Mouse (Mus musculus): ENCODE results near the gene Prkag2. TPM values are rescaled to one million over a fixed set of nuclear protein-coding genes. Genes with fewer than 3 reads are reported as not detected.
"Not testable (repeated sequence)": the region's sequence is repeated elsewhere in the genome, so short reads cannot be mapped to it uniquely, and the experiment has no call there.

Gene Prkag2
- polyA plus RNA-seq, 1 experiment from 2014 or later, result 93.3 TPM

DNA sequence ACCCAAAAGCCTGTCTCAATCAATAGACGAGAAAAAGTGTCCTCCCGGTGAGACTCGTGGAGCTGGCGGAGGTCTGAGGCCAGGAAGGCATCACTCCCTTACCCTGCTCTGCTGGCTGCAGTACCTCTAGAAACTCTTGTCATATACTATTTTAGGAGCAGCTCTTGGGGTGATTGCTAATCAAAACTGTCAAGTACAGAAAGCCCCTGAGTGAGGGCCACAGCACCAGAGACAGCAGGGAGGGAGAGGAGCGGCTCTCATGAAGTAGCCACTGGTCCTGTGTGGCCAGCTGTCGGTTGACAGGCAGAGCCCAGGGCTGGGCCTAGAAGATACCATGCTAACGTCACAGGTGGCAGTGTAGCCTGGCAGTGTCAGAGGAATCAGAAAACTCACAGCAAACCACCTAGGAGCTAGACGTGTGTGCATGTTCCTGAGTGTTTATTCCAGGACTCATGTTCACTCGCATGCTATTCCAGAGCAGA is 239.0 kb downstream of the Prkag2 start:
- WGBS, result 86% methylated on average over 9 of the region's 9 CpGs
- no peak overlapping the region for H3K9ac ChIP-seq (replicated peaks)
- peak overlapping the region; percentile 75 for H3K27ac ChIP-seq (replicated peaks)
- H3K36me3 ChIP-seq, result peaks cover 39% of the 10 kb centered on the region
- H3K27me3 ChIP-seq, result no peaks in the 10 kb centered on the region
- ATAC-seq (replicated peaks), result peak; percentile 26; the same call in 1 of the 2 replicates
- peaks cover 17% of the 10 kb centered on the region for H3K4me1 ChIP-seq
- no peaks in the 10 kb centered on the region for H3K9me3 ChIP-seq
- no peak overlapping the region for H3K4me2 ChIP-seq (replicated peaks)
- H3K4me3 ChIP-seq, result no peak overlapping the region

DNA sequence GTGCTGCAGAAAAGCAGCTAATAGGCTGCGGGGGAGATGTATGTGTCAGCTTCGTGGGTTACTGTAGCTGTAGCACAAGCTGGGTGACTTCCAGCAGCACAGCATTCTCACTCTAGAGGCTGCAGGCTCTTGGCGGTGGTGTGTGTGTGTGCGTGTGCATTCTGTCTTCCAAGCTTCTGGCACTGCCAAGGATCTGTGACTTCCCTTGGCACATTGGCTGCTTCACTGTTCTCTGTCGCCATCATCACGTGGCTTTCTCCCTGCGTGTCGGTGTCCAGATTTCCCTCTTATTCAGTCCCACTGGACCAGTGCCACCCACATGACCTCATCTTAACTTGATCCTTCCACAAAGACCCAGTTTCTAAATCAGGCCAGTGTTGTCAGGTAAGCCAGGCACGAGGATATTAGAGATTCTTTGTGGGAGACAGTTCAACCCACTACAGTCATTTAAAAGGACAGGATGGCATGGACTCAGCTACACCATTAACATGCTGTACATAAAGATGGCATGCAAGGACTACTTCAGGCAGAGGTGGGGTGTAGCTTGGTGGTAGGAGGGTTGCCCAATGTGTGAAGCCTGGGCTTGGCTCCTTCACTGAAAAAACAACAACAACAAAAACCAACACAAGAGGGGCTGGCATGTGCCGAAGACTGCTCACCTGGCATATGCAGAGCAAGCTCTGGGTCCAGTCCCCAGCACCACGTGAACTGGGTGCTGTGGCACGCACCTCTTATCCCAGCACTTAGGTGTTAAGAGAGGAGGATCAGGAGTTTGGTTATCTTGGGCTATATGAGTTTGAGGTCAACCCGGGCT is 239.6 kb downstream of the Prkag2 start:
- peak; percentile 94 for ATAC-seq (replicated peaks)
- H3K27me3 ChIP-seq, result no peaks in the 10 kb centered on the region
- peak overlapping the region; percentile 22 for H3K4me2 ChIP-seq (replicated peaks)
- H3K4me1 ChIP-seq, result peaks cover 17% of the 10 kb centered on the region
- H3K9me3 ChIP-seq, result no peaks in the 10 kb centered on the region
- H3K4me3 ChIP-seq, result no peak overlapping the region
- H3K9ac ChIP-seq (replicated peaks), result no peak overlapping the region
- peaks cover 33% of the 10 kb centered on the region for H3K36me3 ChIP-seq
- peak overlapping the region; percentile 75 for H3K27ac ChIP-seq (replicated peaks)
- WGBS, result 49% methylated on average over 13 of the region's 13 CpGs

DNA sequence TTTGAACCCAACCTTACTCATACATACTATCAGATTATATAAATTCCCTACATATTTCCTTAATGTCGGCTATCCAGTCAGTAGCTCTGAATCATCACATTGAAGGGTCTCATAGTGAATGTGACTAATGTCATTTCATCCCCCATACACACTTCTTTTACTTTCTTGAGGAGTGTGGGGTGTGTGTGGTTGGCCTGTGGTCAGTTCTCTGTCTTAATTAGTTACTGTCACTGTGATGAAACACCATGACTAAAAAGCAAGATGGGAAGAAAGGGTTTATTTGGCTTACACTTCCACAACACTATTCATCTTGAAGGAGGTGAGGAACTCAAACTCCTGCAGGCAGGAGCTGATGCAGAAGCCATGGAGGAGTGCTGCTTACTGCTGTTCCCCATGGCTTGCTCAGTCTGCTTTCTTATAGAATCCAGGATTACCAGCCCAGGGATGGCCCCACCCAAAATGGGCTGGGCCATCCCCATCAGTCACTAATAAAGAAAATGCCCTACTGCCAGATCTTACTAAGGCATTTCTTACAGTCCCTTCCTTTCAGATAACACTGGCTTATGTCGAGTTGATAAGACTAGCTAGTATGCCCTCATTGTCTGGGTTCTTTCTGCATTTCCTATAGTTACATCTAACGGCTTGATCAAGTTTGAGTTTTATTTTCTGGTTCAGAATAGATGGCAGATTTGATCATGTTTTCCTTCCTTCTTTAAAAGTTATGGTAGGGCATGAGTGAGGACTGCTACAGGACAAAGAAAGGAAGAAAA is 240.5 kb downstream of the Prkag2 start:
- H3K4me2 ChIP-seq (replicated peaks), result no peak overlapping the region
- H3K36me3 ChIP-seq, result peaks cover 31% of the 10 kb centered on the region
- WGBS, result 80% methylated on average over 3 of the region's 3 CpGs
- H3K27me3 ChIP-seq, result no peaks in the 10 kb centered on the region
- no peak for ATAC-seq (replicated peaks)
- no peak overlapping the region for H3K9ac ChIP-seq (replicated peaks)
- no peak overlapping the region for H3K4me3 ChIP-seq
- no peaks in the 10 kb centered on the region for H3K9me3 ChIP-seq
- peak overlapping the region; percentile 75 for H3K27ac ChIP-seq (replicated peaks)
- H3K4me1 ChIP-seq, result peaks cover 17% of the 10 kb centered on the region

DNA sequence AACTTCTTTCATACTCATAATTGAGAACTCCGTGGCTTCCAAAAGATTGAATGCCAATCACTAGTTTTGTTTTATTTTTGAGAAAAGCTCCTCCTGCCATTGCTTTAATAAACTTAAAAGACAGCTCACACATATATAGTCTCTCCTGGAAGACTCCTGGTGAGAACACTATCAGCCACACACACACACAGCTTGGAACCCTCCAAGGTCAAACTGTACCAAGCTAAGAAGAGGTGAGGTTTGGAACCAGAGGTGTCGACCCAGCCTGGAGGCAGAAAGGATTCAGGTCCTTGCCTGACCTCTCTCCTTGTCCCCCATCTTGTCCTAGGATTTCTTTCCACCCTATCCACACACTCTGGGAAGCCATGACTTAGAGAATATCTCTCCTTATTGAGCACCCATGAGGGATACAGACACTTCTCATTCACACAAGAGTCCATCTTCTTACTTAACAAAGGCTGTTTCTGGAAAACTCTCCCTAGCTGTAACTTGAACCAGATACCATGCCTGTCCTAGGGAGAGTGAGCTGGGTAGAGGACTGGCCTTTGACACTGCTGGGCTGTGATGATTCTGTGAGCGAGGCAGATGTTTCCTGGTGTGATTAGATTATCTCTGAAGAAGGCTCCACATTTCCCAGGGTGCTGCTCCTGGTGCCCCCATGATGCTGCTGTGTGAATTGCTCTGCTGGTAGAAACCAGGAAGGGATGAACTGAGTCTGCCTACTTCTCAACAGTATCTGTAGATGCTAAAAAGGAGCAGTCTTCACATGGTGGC is 245.4 kb downstream of the Prkag2 start:
- no peaks in the 10 kb centered on the region for H3K36me3 ChIP-seq
- 81% methylated on average over 3 of the region's 3 CpGs for WGBS
- H3K4me1 ChIP-seq, result peaks cover 4% of the 10 kb centered on the region
- no peaks in the 10 kb centered on the region for H3K27me3 ChIP-seq
- H3K9me3 ChIP-seq, result no peaks in the 10 kb centered on the region
- no peak overlapping the region for H3K4me3 ChIP-seq
- H3K4me2 ChIP-seq (replicated peaks), result no peak overlapping the region
- no peak overlapping the region for H3K9ac ChIP-seq (replicated peaks)
- H3K27ac ChIP-seq (replicated peaks), result no peak overlapping the region
- ATAC-seq (replicated peaks), result no peak

DNA sequence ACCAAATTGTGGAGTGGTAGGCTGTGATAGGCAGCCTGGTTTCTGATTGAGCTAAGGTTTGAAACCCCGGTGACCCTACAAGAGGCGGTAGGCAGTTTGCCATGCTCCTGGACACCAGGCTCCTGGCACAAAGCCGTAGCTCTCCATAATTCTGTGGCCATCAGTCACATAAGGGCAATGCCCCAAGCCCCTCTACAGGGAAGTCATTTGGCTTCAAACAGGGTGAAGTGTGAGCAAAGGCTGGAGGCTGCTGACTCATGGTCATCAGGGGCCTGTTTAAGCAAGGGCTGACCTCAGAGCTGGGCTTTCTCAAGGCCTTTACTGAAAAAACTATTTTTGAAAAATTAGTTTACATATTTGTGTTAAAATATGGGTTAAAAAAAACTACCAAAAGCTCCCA is 246.2 kb downstream of the Prkag2 start:
- Histone ChIP-seq H3K27me3 (no peaks in the 10 kb centered on the region), H3K36me3 (no peaks in the 10 kb centered on the region), H3K4me2 (replicated peaks) (no peak overlapping the region), H3K4me3 (no peak overlapping the region), H3K27ac (replicated peaks) (no peak overlapping the region), H3K4me1 (no peaks in the 10 kb centered on the region), H3K9me3 (no peaks in the 10 kb centered on the region), H3K9ac (replicated peaks) (no peak overlapping the region)
- no peak for ATAC-seq (replicated peaks)
- 93% methylated on average over 3 of the region's 3 CpGs for WGBS

DNA sequence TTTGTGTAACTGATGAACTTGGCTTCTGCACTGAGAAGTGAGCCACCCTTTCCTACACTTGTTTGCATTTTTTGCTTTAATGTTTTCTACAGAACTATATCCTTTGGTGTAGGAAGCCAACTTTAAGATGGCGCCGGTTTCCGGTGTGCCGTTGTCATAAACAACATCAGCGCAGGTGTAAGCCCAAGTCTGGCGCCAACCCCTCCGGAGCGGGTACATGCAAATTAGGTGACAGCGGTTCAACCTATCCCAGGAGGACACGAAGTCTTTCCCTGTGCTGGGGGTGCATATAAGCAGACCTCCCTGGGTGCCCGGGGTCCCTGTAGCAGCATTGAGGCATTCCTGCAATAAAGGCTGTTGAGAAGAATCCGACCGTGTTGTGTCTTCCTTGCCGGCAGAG is 252.2 kb downstream of the Prkag2 start:
- H3K27ac ChIP-seq (replicated peaks); H3K9ac ChIP-seq (replicated peaks); H3K36me3 ChIP-seq; H3K4me2 ChIP-seq (replicated peaks); H3K9me3 ChIP-seq; H3K4me3 ChIP-seq; H3K27me3 ChIP-seq; H3K4me1 ChIP-seq; ATAC-seq (replicated peaks): not testable (repeated sequence)
- 90% methylated on average over 14 of the region's 14 CpGs for WGBS

DNA sequence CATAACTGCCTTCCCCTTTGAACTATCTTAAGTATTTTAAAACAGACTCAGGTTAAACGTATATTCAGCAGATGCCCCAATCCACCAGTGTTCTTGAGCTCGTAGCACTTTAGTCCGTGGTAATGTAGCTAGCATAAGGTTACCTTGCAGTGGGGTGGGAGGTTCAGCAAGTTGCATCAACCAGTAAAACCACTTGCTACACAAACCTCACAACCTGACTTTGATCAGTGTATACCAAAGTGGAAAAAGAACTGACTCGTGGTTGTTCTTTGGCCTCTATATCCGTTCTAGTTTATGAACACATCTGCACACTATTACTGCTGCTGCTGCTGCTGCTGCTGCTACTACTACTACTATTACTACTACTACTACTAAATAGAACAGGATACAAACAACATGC is 256.6 kb downstream of the Prkag2 start:
- H3K9me3 ChIP-seq, result no peaks in the 10 kb centered on the region
- H3K27me3 ChIP-seq, result no peaks in the 10 kb centered on the region
- H3K4me3 ChIP-seq, result no peak overlapping the region
- ATAC-seq (replicated peaks), result no peak
- no peaks in the 10 kb centered on the region for H3K36me3 ChIP-seq
- WGBS, result 93% methylated on average over 5 of the region's 5 CpGs
- H3K4me1 ChIP-seq, result peaks cover 32% of the 10 kb centered on the region
- H3K27ac ChIP-seq (replicated peaks), result 0 out of 2 replicates have a peak overlapping the region, but pooled peaks have one; percentile 93
- H3K4me2 ChIP-seq (replicated peaks), result no peak overlapping the region
- no peak overlapping the region for H3K9ac ChIP-seq (replicated peaks)

DNA sequence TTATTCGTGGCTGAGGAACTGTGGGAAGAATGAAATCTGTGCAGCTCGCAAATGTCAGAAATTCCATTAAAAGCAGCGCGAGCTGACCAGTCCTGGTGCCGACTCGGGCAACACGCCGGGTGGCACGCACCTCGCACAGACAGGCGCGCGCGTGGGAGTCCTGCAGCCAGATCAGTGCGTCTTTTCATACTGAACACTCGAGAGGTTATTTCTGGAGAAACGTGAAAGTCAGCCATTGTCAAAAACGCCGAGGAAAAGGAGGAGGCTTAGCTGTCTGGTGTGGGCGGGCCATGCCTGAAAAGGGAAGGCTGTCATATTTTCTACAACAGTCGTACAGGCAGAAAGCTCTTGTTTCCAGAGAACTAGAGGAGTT is 257.4 kb downstream of the Prkag2 start:
- H3K4me2 ChIP-seq (replicated peaks), result peak overlapping the region; percentile 76
- peaks cover 34% of the 10 kb centered on the region for H3K4me1 ChIP-seq
- under 1% methylated on average over 21 of the region's 21 CpGs for WGBS
- peak overlapping the region; percentile 93 for H3K27ac ChIP-seq (replicated peaks)
- peak; percentile 36 for ATAC-seq (replicated peaks)
- H3K9me3 ChIP-seq, result no peaks in the 10 kb centered on the region
- no peaks in the 10 kb centered on the region for H3K36me3 ChIP-seq
- H3K4me3 ChIP-seq, result peak overlapping the region; percentile 59
- peak overlapping the region; percentile 58 for H3K9ac ChIP-seq (replicated peaks)
- no peaks in the 10 kb centered on the region for H3K27me3 ChIP-seq

DNA sequence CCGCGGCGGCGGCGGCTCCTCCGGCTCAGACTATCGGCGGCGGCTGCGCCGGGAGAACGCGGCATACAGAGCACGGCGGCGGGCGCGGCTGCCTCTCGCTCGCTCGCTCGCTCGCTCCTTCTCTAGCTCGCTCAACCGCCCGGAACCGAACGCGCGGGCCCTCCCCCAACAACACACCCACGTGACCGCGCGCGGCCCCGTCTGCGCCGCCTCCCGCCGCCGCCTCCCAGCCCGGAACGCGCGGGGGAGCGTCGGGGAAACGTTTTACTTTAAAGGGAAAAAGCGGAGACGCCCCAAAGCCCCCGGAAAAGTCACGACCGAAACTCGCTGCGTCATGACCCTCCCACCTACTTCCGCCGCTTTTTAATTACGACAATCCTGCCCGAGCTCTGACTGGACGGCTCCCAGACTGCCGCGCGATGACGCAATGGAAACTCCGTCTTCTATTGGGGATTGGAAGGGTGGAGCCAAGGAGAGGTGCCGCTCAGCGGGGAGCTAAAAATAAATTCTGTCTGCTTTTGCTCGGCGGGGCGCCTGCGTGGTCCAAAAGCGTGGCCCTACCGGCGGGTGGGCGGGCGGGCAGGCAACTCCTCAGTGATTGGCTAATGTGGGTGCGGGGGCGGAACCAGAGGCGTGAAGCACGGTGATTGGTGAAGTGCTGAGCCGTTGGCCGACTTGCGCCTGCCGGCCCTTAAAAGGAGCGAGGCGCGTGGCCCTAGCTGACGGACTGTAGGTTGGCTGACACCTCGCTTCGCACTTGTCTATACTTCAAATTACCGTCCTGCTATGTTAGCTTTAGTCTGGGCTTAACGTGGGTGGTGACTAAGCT is 258.0 kb downstream of the Prkag2 start, which contains the start of gene Rheb:
Gene Rheb (minus strand): TSS at position 351 of the 829 bp plus-strand sequence.
- H3K36me3 ChIP-seq, result no peaks in the 10 kb centered on the region
- no peaks in the 10 kb centered on the region for H3K27me3 ChIP-seq
- under 1% methylated on average over 88 of the region's 92 CpGs for WGBS
- peak within 1 kb of the TSS; percentile 59 for H3K4me3 ChIP-seq
- peak; percentile 97 for ATAC-seq (replicated peaks)
- H3K4me1 ChIP-seq, result peaks cover 37% of the 10 kb centered on the region
- H3K9ac ChIP-seq (replicated peaks), result peak within 1 kb of the TSS; percentile 83
- H3K9me3 ChIP-seq, result no peaks in the 10 kb centered on the region
- H3K27ac ChIP-seq (replicated peaks), result peak within 1 kb of the TSS; percentile 93
- H3K4me2 ChIP-seq (replicated peaks), result peak within 1 kb of the TSS; percentile 81

DNA sequence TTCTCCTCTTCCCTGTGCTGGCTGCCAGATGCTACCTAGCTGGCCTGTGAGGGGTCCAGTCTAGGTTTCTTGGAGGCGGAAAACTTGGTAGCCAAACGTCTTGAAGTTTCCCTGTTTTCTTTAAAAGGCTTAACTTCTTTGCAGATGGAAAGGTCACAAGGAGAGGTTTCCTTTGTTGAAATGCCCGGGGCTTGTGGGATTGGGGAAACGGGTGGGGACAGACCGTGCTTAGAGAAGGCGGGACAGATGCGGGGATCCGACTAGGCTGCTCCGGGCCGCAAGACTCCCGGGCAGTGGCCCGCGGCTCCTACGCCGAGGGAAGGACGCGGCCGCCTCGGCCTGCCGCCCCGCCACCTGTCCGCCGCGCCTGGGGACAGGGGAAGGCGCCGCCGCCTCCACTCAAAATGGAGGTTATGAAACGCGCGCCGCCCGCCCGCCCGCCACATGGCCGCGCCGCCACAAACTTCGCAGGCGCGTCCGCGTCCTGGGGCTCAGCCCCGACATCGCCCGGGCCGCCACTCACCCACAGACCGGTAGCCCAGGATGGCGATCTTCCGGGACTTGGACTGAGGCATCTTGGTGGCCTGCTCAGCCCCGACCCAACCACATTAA is 258.7 kb downstream of the Prkag2 start:
- ATAC-seq (replicated peaks), result peak; percentile 8
- WGBS, result 1% methylated on average over 50 of the region's 50 CpGs
- Histone ChIP-seq H3K27me3 (no peaks in the 10 kb centered on the region), H3K4me1 (peaks cover 39% of the 10 kb centered on the region), H3K4me2 (replicated peaks) (peak overlapping the region; percentile 81), H3K9me3 (no peaks in the 10 kb centered on the region), H3K36me3 (no peaks in the 10 kb centered on the region), H3K4me3 (peak overlapping the region; percentile 59), H3K9ac (replicated peaks) (peak overlapping the region; percentile 83), H3K27ac (replicated peaks) (peak overlapping the region; percentile 93)

DNA sequence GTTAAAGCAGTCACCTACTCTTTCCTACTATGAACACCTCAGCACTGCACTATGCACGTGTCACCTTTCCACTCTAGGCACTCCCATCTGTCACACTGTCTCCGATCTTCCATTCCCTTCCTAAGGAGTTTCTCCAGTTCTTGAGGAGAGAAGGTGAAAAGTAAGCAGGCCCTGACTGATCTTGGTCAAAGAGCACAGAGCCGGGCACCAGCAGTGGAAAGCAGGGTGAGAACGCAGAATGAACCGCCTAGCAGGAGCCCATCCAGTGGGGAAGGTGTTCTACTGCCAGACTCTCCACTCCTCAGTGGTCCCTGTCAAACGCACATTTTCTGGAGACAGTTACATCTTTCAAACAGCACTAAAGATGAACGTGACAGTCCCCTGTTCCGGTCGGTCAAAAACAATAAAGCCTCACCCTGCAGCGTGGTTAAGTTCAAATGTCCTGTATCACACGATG is 259.4 kb downstream of the Prkag2 start:
- Histone ChIP-seq H3K4me3 (peak overlapping the region; percentile 59), H3K4me1 (peaks cover 39% of the 10 kb centered on the region), H3K27me3 (no peaks in the 10 kb centered on the region), H3K9ac (replicated peaks) (peak overlapping the region; percentile 83), H3K36me3 (no peaks in the 10 kb centered on the region), H3K9me3 (no peaks in the 10 kb centered on the region), H3K27ac (replicated peaks) (peak overlapping the region; percentile 93), H3K4me2 (replicated peaks) (peak overlapping the region; percentile 81)
- WGBS, result 15% methylated on average over 11 of the region's 11 CpGs
- ATAC-seq (replicated peaks), result no peak
